Mouse (Mus musculus): ENCODE results near the gene Sstr5. TPM values are rescaled to one million over a fixed set of nuclear protein-coding genes. Genes with fewer than 3 reads are reported as not detected.

Sstr5 gene
- 0.13 TPM in 1 of 2 replicates, not detected in the other for polyA plus RNA-seq (2015; fragmentation: Nextera tagmentation; extraction: Ambion mirVana)

DNA sequence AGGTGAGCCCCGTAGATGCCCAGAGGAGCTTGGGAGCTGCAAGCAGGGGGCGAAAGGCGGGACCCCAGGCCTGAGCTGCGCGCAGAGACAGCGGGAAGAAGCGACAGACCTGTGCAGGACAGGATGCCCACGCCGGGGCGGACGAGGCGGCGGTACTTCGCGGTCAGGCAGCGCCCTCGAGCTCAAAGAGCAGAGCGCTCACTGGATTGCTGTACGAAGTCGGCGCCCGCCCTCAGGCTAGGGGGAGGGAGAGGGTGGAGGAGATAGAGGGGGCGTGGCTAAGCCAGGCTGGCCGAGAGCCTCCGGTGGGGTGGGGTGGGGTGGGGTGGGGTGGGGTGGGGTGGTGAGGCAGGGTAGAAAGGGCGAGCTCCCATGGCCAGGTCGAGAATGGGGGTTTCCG lies at the start of gene Sstr5:
Gene Sstr5 (minus strand): TSS at position 276 of the 400 bp plus-strand sequence.
- Histone ChIP-seq H3K9me3 (ENCODE audit: low read length) (no peaks in the 10 kb centered on the region), H3K27me3 (ENCODE audit: insufficient read depth, low read length) (peaks cover 35% of the 10 kb centered on the region), H3K36me3 (ENCODE audit: insufficient read depth, low read length) (no peaks in the 10 kb centered on the region), H3K27ac (ENCODE audit: low read length) (no peak within 1 kb of the TSS), H3K4me1 (ENCODE audit: insufficient read depth, low read length) (peaks cover 7% of the 10 kb centered on the region), H3K4me2 (replicated peaks; ENCODE audit: low read depth, low read length) (peak within 1 kb of the TSS; percentile 58), H3K9ac (replicated peaks; ENCODE audit: low read length) (peak within 1 kb of the TSS; percentile 49), H3K4me3 (ENCODE audit: low read length) (peak within 1 kb of the TSS; percentile 34)
- ATAC-seq (ENCODE audit: low FRiP score, low TSS enrichment) = 0 out of 2 replicates have a peak, but pooled peaks have one; percentile 39
- under 1% methylated on average over 25 of the region's 28 CpGs for WGBS

DNA sequence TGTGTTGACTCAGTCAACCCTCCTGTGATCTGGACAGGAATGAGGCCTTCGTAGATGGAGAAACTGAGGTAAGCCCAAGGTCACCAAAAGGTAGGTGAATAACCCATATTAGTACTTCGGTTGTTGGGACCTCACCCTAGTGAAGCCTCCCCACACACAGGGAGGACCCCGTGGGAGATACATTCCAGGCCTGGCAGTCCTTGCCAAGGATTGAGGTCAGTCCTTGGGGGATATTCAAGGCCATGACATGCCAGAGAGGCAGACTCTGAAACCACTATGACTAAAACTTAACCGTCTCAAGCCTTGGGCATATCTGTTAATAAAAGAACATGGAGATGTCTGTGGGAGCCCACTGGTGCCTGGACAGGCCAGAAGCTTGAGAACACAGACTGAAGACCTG lies 44.7 kb upstream of the Sstr5 start:
- no peaks in the 10 kb centered on the region for H3K9me3 ChIP-seq (ENCODE audit: low read length)

DNA sequence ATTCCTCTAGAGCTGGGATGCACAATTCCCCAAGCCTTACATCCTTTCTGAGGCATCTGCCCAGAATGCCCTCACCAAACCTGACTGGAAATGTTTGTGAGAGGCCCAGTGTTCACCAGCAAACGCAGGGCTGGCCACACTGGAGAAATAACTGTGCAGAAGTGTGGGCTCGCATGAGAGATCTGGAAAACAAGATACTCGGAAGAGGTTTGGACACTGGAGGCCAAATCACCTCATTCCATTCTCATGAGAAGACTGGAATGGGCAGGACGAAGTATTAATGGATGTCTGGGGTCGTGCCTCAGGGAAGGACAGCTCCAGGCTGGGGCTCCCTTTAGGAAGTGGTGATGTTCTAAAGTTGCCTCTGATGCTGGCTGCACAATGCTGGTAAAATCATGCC lies 43.6 kb upstream of the Sstr5 start:
- H3K4me3 ChIP-seq (ENCODE audit: low read length) = no peak overlapping the region
- ATAC-seq (ENCODE audit: low FRiP score, low TSS enrichment) = no peak
- WGBS = 73% methylated on average over 5 of the region's 5 CpGs
- no peak overlapping the region for H3K9ac ChIP-seq (replicated peaks; ENCODE audit: low read length)
- no peak overlapping the region for H3K27ac ChIP-seq (ENCODE audit: low read length)
- H3K9me3 ChIP-seq (ENCODE audit: low read length) = no peaks in the 10 kb centered on the region
- no peak overlapping the region for H3K4me2 ChIP-seq (replicated peaks; ENCODE audit: low read depth, low read length)
- no peaks in the 10 kb centered on the region for H3K36me3 ChIP-seq (ENCODE audit: insufficient read depth, low read length)
- no peaks in the 10 kb centered on the region for H3K27me3 ChIP-seq (ENCODE audit: insufficient read depth, low read length)
- peaks cover 17% of the 10 kb centered on the region for H3K4me1 ChIP-seq (ENCODE audit: insufficient read depth, low read length)

More for the DNA sequence above, 44.7 kb upstream of the Sstr5 start:
- Histone ChIP-seq H3K9ac (replicated peaks; ENCODE audit: low read length) (no peak overlapping the region), H3K4me1 (ENCODE audit: insufficient read depth, low read length) (peaks cover 17% of the 10 kb centered on the region), H3K27ac (ENCODE audit: low read length) (no peak overlapping the region), H3K27me3 (ENCODE audit: insufficient read depth, low read length) (no peaks in the 10 kb centered on the region), H3K4me2 (replicated peaks; ENCODE audit: low read depth, low read length) (no peak overlapping the region), H3K36me3 (ENCODE audit: insufficient read depth, low read length) (no peaks in the 10 kb centered on the region), H3K4me3 (ENCODE audit: low read length) (no peak overlapping the region)
- ATAC-seq (ENCODE audit: low FRiP score, low TSS enrichment) = no peak
- 88% methylated on average over 4 of the region's 4 CpGs for WGBS

DNA sequence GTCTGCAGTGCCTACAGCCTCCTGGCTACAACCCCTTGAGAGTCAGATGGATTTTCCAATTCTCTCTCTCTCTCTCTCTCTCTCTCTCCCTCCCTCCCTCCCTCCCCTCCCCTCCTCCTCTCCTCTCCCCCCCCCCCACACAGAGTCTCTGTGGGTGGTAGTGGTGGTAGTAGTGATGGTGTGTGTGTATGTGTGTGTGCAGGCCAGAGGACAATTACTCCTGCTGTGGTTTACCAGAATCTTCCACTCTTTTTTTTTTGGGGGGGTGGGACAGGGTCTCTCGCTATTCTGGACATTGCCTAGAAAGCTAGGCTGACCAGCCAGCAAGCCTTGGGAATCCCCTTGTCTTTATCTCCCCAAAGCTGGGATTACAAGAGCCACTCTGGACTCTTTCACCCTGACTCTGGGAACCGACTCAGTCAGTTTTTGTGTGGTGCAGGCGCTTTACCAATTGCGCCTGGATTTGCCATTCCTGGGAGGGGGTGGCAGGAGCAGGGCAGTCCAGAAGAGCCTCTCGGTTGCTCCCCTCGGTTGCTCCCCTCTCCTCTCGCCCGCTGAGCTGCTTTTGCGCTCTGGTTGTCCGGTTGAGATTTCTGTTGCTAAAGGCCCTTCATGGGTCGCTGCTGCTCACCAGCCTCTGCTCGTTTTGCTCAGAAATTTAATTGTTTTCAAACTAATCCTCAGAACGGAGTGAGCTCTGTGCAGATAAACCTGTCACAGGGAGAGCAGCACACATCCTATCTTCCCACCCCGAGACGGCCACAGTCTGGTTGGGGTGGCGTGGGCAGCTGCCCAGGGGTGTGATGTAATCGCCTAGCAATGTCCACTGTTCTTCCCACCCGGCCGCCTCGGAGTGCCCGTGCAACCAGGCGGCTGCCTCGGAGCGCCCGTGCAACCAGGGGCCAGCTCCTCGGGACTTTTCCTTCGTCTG lies 42.1 kb upstream of the Sstr5 start:
- no peaks in the 10 kb centered on the region for H3K36me3 ChIP-seq (ENCODE audit: insufficient read depth, low read length)
- 0 out of 2 replicates have a peak overlapping the region, but pooled peaks have one; percentile 9 for H3K9ac ChIP-seq (replicated peaks; ENCODE audit: low read length)
- peak overlapping the region; percentile 6; the same call in 1 of the 2 replicates for H3K4me3 ChIP-seq (ENCODE audit: low read length)
- no peaks in the 10 kb centered on the region for H3K27me3 ChIP-seq (ENCODE audit: insufficient read depth, low read length)
- ATAC-seq (ENCODE audit: low FRiP score, low TSS enrichment) = peak; percentile 74; the same call in 1 of the 2 replicates
- peaks cover 17% of the 10 kb centered on the region for H3K4me1 ChIP-seq (ENCODE audit: insufficient read depth, low read length)
- peak overlapping the region; percentile 38 for H3K4me2 ChIP-seq (replicated peaks; ENCODE audit: low read depth, low read length)
- no peaks in the 10 kb centered on the region for H3K9me3 ChIP-seq (ENCODE audit: low read length)
- H3K27ac ChIP-seq (ENCODE audit: low read length) = no peak overlapping the region
- 15% methylated on average over 27 of the region's 27 CpGs for WGBS

DNA sequence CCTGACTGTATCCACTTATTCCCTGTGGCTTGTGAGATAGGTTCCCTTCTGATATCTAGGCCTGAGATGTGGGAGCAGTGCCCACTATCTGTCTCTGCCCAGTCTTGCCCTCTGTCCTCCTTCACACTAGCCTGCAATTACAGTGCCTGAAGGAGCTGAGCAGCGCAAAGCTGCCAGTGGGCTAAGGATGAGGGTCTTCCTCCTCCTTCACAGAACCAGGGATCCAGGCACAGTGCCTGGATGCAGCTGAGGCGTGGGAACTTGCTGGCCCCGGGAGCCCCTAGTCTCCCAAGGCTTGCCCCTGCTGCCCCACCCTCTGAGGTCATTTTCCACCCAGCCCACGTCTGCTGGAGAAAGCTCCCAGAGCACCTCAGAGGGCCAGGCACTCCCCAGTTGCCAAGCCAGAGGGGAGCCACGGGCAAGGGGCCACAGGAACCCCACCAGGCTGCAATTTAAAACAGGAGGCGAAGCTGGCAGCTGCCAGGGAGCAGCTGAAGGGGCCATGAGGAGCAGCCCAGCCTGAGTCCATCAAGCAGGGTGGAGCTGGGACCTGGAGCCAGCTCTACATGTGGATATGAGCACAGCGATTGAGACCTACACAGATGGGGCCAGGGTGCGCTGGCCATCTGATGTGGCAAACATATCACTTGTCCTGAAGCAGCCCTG lies 33.4 kb upstream of the Sstr5 start:
- H3K4me3 ChIP-seq (ENCODE audit: low read length) = no peak overlapping the region
- H3K4me1 ChIP-seq (ENCODE audit: insufficient read depth, low read length) = no peaks in the 10 kb centered on the region
- 72% methylated on average over 8 of the region's 8 CpGs for WGBS
- H3K36me3 ChIP-seq (ENCODE audit: insufficient read depth, low read length) = no peaks in the 10 kb centered on the region
- no peak overlapping the region for H3K27ac ChIP-seq (ENCODE audit: low read length)
- no peak overlapping the region for H3K4me2 ChIP-seq (replicated peaks; ENCODE audit: low read depth, low read length)
- no peak for ATAC-seq (ENCODE audit: low FRiP score, low TSS enrichment)
- no peak overlapping the region for H3K9ac ChIP-seq (replicated peaks; ENCODE audit: low read length)
- no peaks in the 10 kb centered on the region for H3K27me3 ChIP-seq (ENCODE audit: insufficient read depth, low read length)
- no peaks in the 10 kb centered on the region for H3K9me3 ChIP-seq (ENCODE audit: low read length)

DNA sequence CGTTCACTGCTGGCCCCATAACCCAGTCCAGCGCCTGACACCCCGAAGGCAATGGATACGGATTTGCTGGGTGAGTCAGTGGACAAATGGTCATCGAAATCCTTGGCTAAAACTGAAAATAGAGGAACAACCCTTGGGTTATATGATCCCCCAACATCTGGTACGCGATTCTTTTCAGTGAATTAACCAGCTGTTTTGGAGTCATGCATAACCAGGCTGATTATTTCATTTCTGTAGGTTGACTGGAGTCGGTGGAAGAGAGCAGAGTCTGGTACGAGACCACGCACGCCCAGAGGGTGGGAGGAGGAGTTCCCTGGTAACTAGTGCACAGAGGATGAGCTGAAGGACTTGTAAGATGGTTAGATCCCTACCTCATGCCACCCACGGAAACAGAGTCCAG lies 25.0 kb upstream of the Sstr5 start:
- Histone ChIP-seq H3K27ac (ENCODE audit: low read length) (no peak overlapping the region), H3K4me3 (ENCODE audit: low read length) (no peak overlapping the region), H3K27me3 (ENCODE audit: insufficient read depth, low read length) (no peaks in the 10 kb centered on the region), H3K36me3 (ENCODE audit: insufficient read depth, low read length) (no peaks in the 10 kb centered on the region), H3K9ac (replicated peaks; ENCODE audit: low read length) (no peak overlapping the region), H3K4me1 (ENCODE audit: insufficient read depth, low read length) (no peaks in the 10 kb centered on the region), H3K9me3 (ENCODE audit: low read length) (no peaks in the 10 kb centered on the region), H3K4me2 (replicated peaks; ENCODE audit: low read depth, low read length) (no peak overlapping the region)
- 63% methylated on average over 12 of the region's 12 CpGs for WGBS
- ATAC-seq (ENCODE audit: low FRiP score, low TSS enrichment) = no peak

DNA sequence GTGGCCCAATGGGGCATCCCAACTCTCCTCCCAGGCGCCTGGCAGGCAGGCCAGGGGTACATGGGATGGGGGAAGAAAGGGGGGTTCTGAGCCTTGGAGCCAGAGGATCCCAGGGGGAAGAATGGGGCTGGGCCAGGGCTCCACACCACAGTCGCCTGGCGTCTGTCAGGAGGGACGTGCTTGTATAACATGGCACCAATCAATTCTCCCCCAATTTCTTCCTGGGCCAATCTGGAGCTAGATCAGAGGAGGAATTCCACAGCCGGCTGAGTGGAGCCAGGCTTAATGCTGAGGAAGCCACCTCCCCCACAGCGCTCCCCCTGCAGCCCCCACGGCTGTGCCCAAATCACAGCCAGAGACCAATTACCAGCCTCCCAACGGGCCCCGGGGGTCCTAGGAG lies 23.4 kb upstream of the Sstr5 start:
- no peaks in the 10 kb centered on the region for H3K36me3 ChIP-seq (ENCODE audit: insufficient read depth, low read length)
- no peaks in the 10 kb centered on the region for H3K9me3 ChIP-seq (ENCODE audit: low read length)
- no peak overlapping the region for H3K9ac ChIP-seq (replicated peaks; ENCODE audit: low read length)
- H3K27ac ChIP-seq (ENCODE audit: low read length) = no peak overlapping the region
- ATAC-seq (ENCODE audit: low FRiP score, low TSS enrichment) = no peak
- H3K4me3 ChIP-seq (ENCODE audit: low read length) = no peak overlapping the region
- 17% methylated on average over 9 of the region's 9 CpGs for WGBS
- no peaks in the 10 kb centered on the region for H3K4me1 ChIP-seq (ENCODE audit: insufficient read depth, low read length)
- H3K27me3 ChIP-seq (ENCODE audit: insufficient read depth, low read length) = no peaks in the 10 kb centered on the region
- no peak overlapping the region for H3K4me2 ChIP-seq (replicated peaks; ENCODE audit: low read depth, low read length)

DNA sequence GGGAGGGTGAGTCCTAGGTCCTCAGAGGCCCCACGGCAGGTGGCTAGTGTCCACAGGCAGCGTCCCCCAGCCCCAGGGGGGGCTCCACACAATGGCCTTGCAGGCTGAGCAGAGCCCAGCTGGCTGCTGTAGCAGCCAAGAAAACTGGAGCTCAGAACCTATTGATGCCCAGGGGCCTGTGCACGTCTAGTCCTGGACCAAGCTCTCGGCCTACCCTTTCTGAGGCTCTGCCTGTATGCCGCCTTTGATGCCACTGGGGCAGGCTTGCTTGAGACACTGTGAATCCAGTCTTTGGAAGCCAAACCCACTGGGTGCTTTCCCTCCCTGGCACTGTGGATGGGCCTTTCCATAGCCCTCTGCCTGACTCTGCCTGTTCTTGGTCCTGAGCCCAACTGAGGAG lies 22.4 kb upstream of the Sstr5 start:
- Histone ChIP-seq H3K27me3 (ENCODE audit: insufficient read depth, low read length) (no peaks in the 10 kb centered on the region), H3K4me3 (ENCODE audit: low read length) (no peak overlapping the region), H3K9me3 (ENCODE audit: low read length) (no peaks in the 10 kb centered on the region), H3K27ac (ENCODE audit: low read length) (no peak overlapping the region), H3K4me1 (ENCODE audit: insufficient read depth, low read length) (no peaks in the 10 kb centered on the region), H3K9ac (replicated peaks; ENCODE audit: low read length) (no peak overlapping the region), H3K4me2 (replicated peaks; ENCODE audit: low read depth, low read length) (no peak overlapping the region), H3K36me3 (ENCODE audit: insufficient read depth, low read length) (no peaks in the 10 kb centered on the region)
- 77% methylated on average over 5 of the region's 5 CpGs for WGBS
- ATAC-seq (ENCODE audit: low FRiP score, low TSS enrichment) = no peak

DNA sequence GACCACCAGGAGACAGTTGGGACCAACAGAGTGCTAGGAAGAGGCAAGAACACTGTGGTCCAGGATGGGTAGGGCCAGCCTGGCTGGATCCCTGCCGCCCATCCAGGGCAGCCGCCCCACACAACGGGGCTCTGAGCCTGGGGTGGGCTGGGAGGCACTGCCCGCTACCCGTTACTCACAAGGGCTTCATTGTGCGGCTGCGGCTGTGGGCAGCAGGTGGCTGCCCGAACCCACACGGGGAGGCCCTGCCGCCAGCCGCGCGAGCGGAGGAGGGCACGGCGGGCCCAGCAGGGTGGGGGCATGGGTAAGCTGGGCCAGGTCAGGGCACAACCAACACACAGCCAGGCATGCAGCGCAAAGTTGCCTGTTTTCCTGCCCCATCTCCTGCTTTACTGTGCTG lies 21.1 kb upstream of the Sstr5 start:
- no peak overlapping the region for H3K9ac ChIP-seq (replicated peaks; ENCODE audit: low read length)
- ATAC-seq (ENCODE audit: low FRiP score, low TSS enrichment) = peak; percentile 30
- no peaks in the 10 kb centered on the region for H3K27me3 ChIP-seq (ENCODE audit: insufficient read depth, low read length)
- H3K4me3 ChIP-seq (ENCODE audit: low read length) = no peak overlapping the region
- no peak overlapping the region for H3K27ac ChIP-seq (ENCODE audit: low read length)
- 83% methylated on average over 17 of the region's 17 CpGs for WGBS
- no peaks in the 10 kb centered on the region for H3K4me1 ChIP-seq (ENCODE audit: insufficient read depth, low read length)
- H3K4me2 ChIP-seq (replicated peaks; ENCODE audit: low read depth, low read length) = no peak overlapping the region
- no peaks in the 10 kb centered on the region for H3K36me3 ChIP-seq (ENCODE audit: insufficient read depth, low read length)
- H3K9me3 ChIP-seq (ENCODE audit: low read length) = no peaks in the 10 kb centered on the region; the same call in 1 of the 2 replicates

DNA sequence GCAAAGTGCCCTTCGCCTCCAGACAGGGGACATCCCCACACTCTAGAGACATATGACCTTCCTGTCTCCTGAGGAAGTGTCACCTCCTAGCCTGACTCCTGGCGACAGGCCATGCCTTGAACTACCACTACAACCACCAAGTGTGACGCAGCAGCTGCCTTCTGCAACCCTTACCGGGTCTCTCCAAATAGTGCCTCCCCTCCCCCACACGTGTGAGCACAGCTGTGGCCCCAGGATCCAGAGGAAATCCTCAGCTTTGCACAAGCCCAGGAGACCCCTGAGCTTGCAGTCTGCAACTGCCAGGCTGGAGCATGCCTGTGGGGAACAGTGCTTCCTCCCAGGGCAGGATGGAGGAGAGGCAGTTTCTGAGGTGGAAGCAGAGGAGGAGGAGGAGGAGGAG lies 19.2 kb upstream of the Sstr5 start:
- H3K36me3 ChIP-seq (ENCODE audit: insufficient read depth, low read length) = no peaks in the 10 kb centered on the region
- no peaks in the 10 kb centered on the region; the same call in 1 of the 2 replicates for H3K9me3 ChIP-seq (ENCODE audit: low read length)
- no peaks in the 10 kb centered on the region for H3K27me3 ChIP-seq (ENCODE audit: insufficient read depth, low read length)
- ATAC-seq (ENCODE audit: low FRiP score, low TSS enrichment) = no peak
- H3K27ac ChIP-seq (ENCODE audit: low read length) = no peak overlapping the region
- no peak overlapping the region for H3K4me3 ChIP-seq (ENCODE audit: low read length)
- H3K4me2 ChIP-seq (replicated peaks; ENCODE audit: low read depth, low read length) = no peak overlapping the region
- H3K4me1 ChIP-seq (ENCODE audit: insufficient read depth, low read length) = no peaks in the 10 kb centered on the region
- 15% methylated on average over 5 of the region's 5 CpGs for WGBS
- H3K9ac ChIP-seq (replicated peaks; ENCODE audit: low read length) = no peak overlapping the region

All from kidney, embryonic 16.5 days (tissue).